Mouse (Mus musculus): ENCODE measurements around the gene Klf13. TPM values are rescaled to one million over a fixed set of nuclear protein-coding genes. Genes with fewer than 3 reads are reported as not detected.

The Klf13 gene
- polyA plus RNA-seq, 1 experiment = 56.5 TPM

DNA sequence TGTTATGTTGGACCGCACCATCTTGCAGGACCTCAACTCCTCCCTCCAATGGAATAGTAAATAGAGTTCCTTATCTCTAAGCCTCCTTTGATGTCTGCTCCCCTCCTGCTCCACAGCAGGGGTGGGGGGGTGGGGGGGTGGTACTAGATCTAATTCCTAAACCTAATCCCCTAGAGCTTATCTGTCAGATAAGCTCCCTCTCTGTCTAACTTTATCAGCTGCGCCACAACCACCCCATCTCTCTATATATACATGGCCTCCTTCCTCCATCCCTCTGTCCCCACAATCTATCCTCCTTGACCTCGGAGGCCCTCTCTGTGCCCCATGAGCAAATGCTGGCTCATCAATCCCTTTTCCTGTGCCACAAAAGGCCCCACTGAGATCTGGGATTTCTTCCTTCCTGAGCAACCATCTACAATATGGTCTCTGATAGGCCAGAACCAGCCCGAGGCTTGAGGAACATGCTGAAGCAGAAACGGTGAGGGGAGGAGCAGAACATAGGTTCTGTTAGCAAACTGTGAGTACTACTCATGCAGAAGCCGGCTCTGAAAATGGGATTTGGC lies 70.3 kb downstream of the Klf13 start:
- TF ChIP-seq GATA1 (IDR thresholded peaks at IDR 0.05; ENCODE audit: low read length) = no peak

DNA sequence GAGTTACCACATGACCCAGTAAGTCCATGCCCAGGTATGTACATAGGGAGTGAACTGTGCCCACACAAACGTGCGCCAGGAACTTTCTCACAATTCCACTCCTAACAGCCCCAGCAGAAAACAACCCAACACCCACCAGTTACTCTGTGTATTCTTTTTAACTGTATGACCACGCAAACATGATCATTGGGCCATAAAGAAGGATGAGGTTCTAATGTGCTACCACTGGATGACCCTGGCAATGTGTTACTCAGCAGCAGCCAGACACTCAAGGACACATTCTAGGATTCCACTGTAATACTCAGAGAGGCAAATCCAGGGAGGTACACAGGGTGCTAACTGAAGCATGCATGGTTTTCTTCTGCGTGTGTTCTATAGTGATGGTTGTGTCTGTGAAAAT lies 72.8 kb downstream of the Klf13 start:
- TF ChIP-seq GATA1 (IDR thresholded peaks at IDR 0.05; ENCODE audit: low read length) = no peak

GRCm38 (mm10) chr7:63863046-63863445 lies 75.7 kb downstream of the Klf13 start:
- no peak for TF ChIP-seq GATA1 (IDR thresholded peaks at IDR 0.05; ENCODE audit: low read length)

DNA sequence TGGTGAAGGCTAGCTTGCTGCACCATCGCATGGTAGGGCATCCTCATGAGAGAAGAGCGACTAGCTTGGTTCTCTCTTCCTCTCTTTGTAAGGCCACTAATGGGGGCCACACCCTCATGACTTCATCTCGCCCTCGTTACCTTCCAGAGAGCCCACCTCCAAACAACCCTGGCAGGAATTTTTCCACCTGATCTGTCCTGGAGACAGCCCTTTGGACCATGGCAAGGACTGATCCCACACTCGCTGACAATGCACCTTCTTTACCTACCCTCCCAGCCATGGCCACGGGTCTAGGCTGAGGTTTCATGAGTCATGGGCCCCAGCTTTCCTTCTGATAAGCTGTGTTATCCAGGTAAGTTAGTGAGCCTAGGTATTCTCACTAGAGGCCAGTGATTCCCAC lies 77.6 kb downstream of the Klf13 start:
- no peak for TF ChIP-seq GATA1 (IDR thresholded peaks at IDR 0.05; ENCODE audit: low read length)

GRCm38 (mm10) chr7:63858571-63859152 lies 80.1 kb downstream of the Klf13 start:
- no peak for TF ChIP-seq GATA1 (IDR thresholded peaks at IDR 0.05; ENCODE audit: low read length)

GRCm38 (mm10) chr7:63857771-63858417 lies 80.8 kb downstream of the Klf13 start:
- TF ChIP-seq GATA1 (IDR thresholded peaks at IDR 0.05; ENCODE audit: low read length) = no peak

GRCm38 (mm10) chr7:63855283-63855682 lies 83.4 kb downstream of the Klf13 start:
- no peak for TF ChIP-seq GATA1 (IDR thresholded peaks at IDR 0.05; ENCODE audit: low read length)

- no peak for TF ChIP-seq GATA1 (IDR thresholded peaks at IDR 0.05; ENCODE audit: low read length)
Measured at GRCm38 (mm10) chr7:63851841-63852533, 86.7 kb downstream of the Klf13 start.

Other genes with a start within 250 kb of the Klf13 start
- not detected in 2 replicates for gene E030018B13Rik, start 22.1 kb downstream of the Klf13 start, polyA plus RNA-seq (2012)
- gene Trpm1, start 214.9 kb upstream of the Klf13 start, polyA plus RNA-seq (2012) = not detected in 2 replicates